8 mouse cellular contexts compared by ENCODE assay signal in genomic region chr4:105474765-105475560, GRCm38 (mm10).
DNase-seq lines count a peak whose midpoint lies in the region; ATAC-seq lines count a peak whose summit lies in the region.

No protein-coding gene starts in this region.

- no peak overlapping the region for H3K4me3 ChIP-seq in forebrain, embryonic 13.5 days
- no peak overlapping the region for H3K4me3 ChIP-seq in midbrain, embryonic 11.5 days (ENCODE audit: low read depth, low read length)
- H3K4me3 ChIP-seq in liver, embryonic 11.5 days (ENCODE audit: low read depth, low read length): no peak overlapping the region

- peak; percentile 92 for DNase-seq in embryo, embryonic 10 days (ENCODE audit: low spot score)
- peak; percentile 59 for DNase-seq in layer of hippocampus, adult 11-12 months (ENCODE audit: low spot score)
- peak; percentile 95 for DNase-seq in midbrain, embryonic 11.5 days (ENCODE audit: low spot score, missing footprints)
- DNase-seq in spleen, adult 18-20 months: no peak
- DNase-seq in heart, adult 8-10 months (ENCODE audit: low spot score): no peak
- no peak for DNase-seq in liver, embryonic 11.5 days (ENCODE audit: low spot score)
- no peak for DNase-seq in gastrocnemius, adult 18-20 months (ENCODE audit: low spot score)

- 6% methylated on average over 11 of the region's 11 CpGs for WGBS in forebrain, embryonic 13.5 days
- WGBS in midbrain, embryonic 11.5 days: 19% methylated on average over 11 of the region's 11 CpGs
- 52% methylated on average over 11 of the region's 11 CpGs for WGBS in liver, embryonic 11.5 days

- no peak overlapping the region for H3K9ac ChIP-seq in forebrain, embryonic 13.5 days
- H3K9ac ChIP-seq in midbrain, embryonic 11.5 days (ENCODE audit: low read length): no peak overlapping the region
- no peak overlapping the region for H3K9ac ChIP-seq in liver, embryonic 11.5 days (ENCODE audit: low read depth, low read length)

- no peak overlapping the region for H3K4me2 ChIP-seq in forebrain, embryonic 13.5 days
- H3K4me2 ChIP-seq in midbrain, embryonic 11.5 days: no peak overlapping the region
- H3K4me2 ChIP-seq in liver, embryonic 11.5 days: no peak overlapping the region

- H3K27me3 ChIP-seq in forebrain, embryonic 13.5 days: no peaks in the 10 kb centered on the region
- no peaks in the 10 kb centered on the region for H3K27me3 ChIP-seq in midbrain, embryonic 11.5 days (ENCODE audit: control insufficient read depth, insufficient read depth, low read length)
- no peaks in the 10 kb centered on the region for H3K27me3 ChIP-seq in liver, embryonic 11.5 days (replicated peaks; ENCODE audit: control insufficient read depth, insufficient read depth, low read length)

- ATAC-seq in forebrain, embryonic 13.5 days: peak; percentile 92
- peak; percentile 95 for ATAC-seq in midbrain, embryonic 11.5 days (ENCODE audit: low FRiP score)
- no peak for ATAC-seq in liver, embryonic 11.5 days (replicated peaks; ENCODE audit: low FRiP score)

- peaks cover 27% of the 10 kb centered on the region for H3K4me1 ChIP-seq in forebrain, embryonic 13.5 days
- peaks cover 3% of the 10 kb centered on the region; the same call in 1 of the 2 replicates for H3K4me1 ChIP-seq in midbrain, embryonic 11.5 days (ENCODE audit: control insufficient read depth, insufficient read depth, low read length)
- no peaks in the 10 kb centered on the region for H3K4me1 ChIP-seq in liver, embryonic 11.5 days (replicated peaks; ENCODE audit: control insufficient read depth, insufficient read depth, low read length)

- peak overlapping the region; percentile 54 for H3K27ac ChIP-seq in forebrain, embryonic 13.5 days
- H3K27ac ChIP-seq in midbrain, embryonic 11.5 days (ENCODE audit: low read depth, low read length): no peak overlapping the region
- no peak overlapping the region for H3K27ac ChIP-seq in liver, embryonic 11.5 days (ENCODE audit: low read depth, low read length)

- no peaks in the 10 kb centered on the region for H3K9me3 ChIP-seq in forebrain, embryonic 13.5 days (replicated peaks)
- H3K9me3 ChIP-seq in midbrain, embryonic 11.5 days (ENCODE audit: control insufficient read depth, low read length): no peaks in the 10 kb centered on the region
- no peaks in the 10 kb centered on the region for H3K9me3 ChIP-seq in liver, embryonic 11.5 days (ENCODE audit: control insufficient read depth, low read length)

- H3K36me3 ChIP-seq in forebrain, embryonic 13.5 days (ENCODE audit: poor library complexity, severe bottlenecking): no peaks in the 10 kb centered on the region
- no peaks in the 10 kb centered on the region for H3K36me3 ChIP-seq in midbrain, embryonic 11.5 days (ENCODE audit: control insufficient read depth, insufficient read depth, low read length)
- H3K36me3 ChIP-seq in liver, embryonic 11.5 days (ENCODE audit: control insufficient read depth, insufficient read depth, low read length): no peaks in the 10 kb centered on the region

Comparison
In these comparisons a context has a peak if more than half of its experiments do, and no peak if none do; other contexts are left out.
1. DNase-seq: peak in embryo, embryonic 10 days (single experiment), layer of hippocampus, adult 11-12 months (single experiment) and midbrain, embryonic 11.5 days (single experiment); none in spleen, adult 18-20 months (0 of 2), heart, adult 8-10 months (single experiment), liver, embryonic 11.5 days (single experiment) and gastrocnemius, adult 18-20 months (single experiment).